Mouse (Mus musculus) C2C12 (cell line): ENCODE measurements around the gene Gm13272.
"Not testable (repeated sequence)": the region's sequence is repeated elsewhere in the genome, so short reads cannot be mapped to it uniquely, and the experiment has no call there.

Source experiments
- CTCF ChIP-seq: IDR thresholded peaks from one replicate; pipeline ENCODE4 v1.5.1; 2011; ENCODE audit not compliant: control insufficient read depth, insufficient read depth, insufficient read length
- FOSL1 ChIP-seq: IDR thresholded peaks from one replicate; pipeline ENCODE4 v1.8.0; 2011; ENCODE audit warnings: mild to moderate bottlenecking, low read length; ENCODE audit not compliant: poor library complexity, insufficient read depth, severe bottlenecking

DNA sequence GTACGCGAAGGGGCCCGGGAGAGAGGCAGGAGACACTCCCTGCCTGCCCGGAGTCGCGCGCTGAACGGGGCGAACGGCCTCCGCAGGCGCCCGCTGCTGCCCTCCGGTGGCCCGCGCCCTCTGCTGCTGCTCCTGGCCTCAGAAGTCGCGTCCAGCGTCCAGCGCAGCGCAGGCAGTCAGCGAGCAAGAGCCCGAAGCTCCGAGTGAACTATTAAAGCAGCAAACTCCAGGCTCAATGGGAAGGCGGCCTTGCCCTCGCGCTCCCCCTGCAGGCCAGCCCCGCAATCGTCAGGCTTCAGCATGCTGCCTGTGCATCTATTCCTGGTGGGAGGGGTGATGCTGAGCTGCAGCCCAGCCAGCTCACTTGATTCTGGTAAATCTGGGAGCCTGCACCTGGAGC lies 3.0 kb upstream of the Gm13272 start, which contains the start of gene Gm13289:
- TF ChIP-seq CTCF, FOSL1: not testable (repeated sequence)
